Mouse (Mus musculus): ENCODE results near the gene Calhm3.

- TF ChIP-seq POLR2A (IDR thresholded peaks at IDR 0.05; ENCODE audit: insufficient read depth, low read depth, low read length) (no peak), CTCF (IDR thresholded peaks at IDR 0.05) (no peak), EP300 (IDR thresholded peaks at IDR 0.05; ENCODE audit: insufficient read depth, low read depth, low read length) (no peak)
These were observed 22.0 kb downstream of the Calhm3 start for GRCm38 (mm10) chr19:47135568-47135967.

All from heart, adult 2 months (tissue).